Mouse (Mus musculus): ENCODE data around the gene Scrn1.

Gene Scrn1

DNA sequence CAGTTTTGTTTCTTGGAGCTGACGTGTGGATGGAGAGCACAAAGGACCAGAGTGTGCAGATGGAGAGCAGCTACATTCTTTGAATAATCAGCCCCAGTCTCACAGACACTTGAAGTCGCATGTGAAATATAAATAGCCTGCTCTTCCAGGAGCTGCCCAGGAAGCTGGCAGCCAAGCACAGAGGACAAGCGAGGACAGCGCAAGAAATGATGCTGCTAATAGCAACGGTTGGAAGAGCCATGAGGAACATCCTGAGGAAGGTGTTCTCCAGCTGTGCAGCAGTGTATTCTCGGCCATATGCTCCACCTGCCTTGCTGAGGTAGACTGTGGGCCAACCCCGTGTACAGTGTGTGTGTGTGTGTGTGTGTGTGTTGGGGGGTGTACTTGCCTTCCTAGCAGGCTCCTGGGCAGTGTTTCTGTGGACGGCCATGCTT is 35.2 kb downstream of the Scrn1 start:
- no peak for DNase-seq (ENCODE audit: low spot score)

DNA sequence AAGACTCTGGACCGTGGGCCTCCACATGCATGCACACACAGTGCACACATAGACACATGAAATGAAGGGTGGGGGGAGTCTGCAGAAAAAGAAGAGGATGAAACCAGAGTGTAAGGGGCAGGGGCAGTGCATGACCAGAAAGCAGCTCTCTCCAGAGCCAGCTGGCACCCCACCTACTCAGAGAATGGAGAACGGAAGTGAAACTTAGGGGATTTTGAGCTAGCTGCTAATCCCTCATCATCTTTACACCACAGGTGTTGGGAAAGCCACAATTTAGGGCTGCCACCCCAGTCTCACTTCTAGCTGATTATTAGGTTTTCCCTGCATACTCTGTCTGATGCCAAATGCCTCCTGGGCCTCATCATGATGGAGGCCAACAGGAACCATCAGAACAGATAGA is 36.1 kb downstream of the Scrn1 start:
- no peak for DNase-seq (ENCODE audit: low spot score)

DNA sequence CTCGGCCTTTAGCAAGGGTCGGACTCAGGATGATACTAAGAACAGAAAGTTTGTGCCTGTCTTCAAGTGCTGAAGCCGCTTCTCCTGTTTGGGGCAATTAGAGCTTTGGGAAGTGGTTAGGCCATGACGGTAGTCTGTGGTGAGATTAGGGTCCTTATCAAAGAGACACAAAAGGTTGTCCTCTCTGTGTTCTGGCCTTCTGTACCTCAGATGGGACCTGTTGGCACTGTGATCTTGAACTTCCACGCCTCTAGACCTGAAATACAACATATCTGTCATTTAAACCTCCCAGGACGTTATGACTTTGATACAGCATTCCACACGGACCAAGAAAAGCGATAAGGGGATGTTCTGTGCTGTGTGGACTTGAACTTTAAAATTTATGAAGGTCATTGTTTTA is 37.6 kb downstream of the Scrn1 start:
- no peak for DNase-seq (ENCODE audit: low spot score)

DNA sequence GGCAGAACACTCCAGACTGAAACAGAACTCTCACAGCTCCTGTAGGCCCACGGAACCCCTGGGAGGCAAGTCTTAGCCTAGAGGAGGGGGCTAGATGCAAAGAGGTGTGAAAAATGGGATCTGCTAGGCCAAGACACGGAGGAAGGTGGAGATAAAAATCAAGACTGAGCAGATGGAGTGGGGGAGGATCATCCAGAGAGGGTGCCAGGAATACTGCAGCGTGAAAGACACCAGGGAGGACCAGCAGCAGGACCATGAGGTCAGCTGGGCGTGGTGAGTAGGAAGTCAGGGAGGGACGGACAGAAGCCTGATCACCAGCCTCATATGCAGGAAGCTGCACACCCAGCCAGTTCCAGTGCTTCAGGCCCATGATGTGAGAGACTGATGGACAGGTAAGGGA is 47.5 kb downstream of the Scrn1 start:
- no peak for DNase-seq (ENCODE audit: low spot score)

DNA sequence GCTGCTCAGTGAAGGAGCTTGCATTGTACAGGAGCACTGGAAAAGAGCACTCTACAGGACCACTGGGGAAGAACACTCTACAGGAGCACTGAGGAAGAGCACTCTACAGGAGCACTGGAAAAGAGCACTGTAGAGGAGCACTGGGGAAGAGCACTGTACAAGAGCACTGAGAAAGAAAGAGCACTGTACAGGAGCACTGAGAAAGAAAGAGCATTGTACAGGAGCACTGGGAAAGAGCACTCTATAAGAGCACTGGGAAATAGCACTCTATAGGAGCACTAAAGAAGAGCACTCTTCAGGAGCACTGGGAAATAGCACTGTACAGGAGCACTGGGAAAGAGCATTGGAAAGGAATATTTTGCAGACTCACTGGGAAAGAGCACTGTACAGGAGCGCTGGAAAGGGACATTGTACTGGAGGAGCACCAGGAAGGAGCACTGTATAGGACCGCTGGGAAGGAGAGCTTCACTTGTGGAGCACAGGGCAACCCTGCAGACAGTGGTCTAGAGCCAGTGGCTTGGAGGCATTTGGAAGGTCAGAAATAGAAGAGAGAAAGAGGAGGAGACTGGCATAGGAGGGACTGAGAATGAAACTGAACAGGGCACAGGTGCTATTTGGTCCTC is 49.7 kb downstream of the Scrn1 start:
- no peak for DNase-seq (ENCODE audit: low spot score)

DNA sequence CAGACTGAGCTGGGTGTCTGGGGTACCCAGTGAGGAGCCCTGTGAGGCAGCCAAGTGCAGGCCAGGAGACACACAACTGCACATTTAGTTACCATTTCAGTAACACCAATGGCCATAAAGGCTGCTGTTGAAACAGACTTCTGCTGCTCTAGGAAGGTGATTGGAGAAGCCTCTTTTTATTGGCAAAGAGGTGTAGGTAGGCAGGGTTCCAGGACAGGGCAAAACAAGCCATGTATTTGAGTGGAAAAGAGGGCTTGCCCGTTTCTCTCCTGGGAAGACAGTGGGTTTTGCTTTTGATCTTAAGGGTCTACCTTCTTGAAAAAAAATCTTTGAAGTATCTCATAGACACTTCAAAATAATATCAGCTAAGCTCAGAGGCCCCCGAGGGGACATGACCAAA is 54.0 kb downstream of the Scrn1 start:
- DNase-seq (ENCODE audit: low spot score) = no peak

DNA sequence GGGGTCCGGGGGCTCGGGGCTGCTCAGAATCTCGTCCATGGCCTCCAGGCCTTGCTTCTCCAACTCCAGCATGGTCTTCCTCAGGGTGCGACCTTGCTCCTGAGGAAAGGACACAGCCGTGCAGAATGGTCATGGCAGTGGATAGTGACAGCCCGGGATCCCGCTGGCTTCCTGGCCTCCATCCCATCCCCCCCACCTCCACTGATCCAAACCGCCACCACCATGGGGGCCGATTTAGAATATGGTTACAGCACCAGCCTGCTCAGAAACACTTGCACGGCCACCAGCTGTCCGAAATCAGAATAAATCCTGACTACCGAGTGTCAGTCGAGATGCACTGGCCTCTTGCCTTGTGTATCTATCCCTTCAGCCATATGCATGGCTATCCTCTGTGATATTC is 57.0 kb downstream of the Scrn1 start:
- DNase-seq (ENCODE audit: low spot score) = no peak

DNA sequence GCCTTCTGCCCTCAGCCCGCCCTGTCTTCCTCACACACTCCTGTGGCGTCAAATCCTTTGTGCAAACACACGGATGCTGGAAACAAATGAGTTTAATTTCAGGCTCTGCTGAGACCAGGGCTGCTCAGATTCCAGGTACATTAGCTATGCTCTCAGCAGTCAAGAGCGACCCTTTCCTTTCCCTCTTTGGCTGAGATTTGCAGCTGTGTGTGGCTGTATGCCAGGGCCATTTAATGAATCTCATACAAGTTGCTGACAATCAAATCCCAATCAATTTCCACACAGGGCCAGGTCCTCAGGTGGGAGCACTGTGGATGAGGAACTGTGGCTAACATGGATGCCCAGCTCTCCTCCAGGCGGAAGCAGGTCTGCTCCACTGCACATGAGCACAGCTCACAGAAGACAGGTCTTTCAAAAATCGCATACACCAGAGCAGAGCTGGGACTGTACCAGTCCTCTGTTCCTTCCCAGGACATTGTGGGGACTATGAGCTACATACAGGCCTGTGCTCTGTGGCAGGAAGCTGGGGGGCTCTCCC is 58.0 kb downstream of the Scrn1 start:
- DNase-seq (ENCODE audit: low spot score) = no peak

DNA sequence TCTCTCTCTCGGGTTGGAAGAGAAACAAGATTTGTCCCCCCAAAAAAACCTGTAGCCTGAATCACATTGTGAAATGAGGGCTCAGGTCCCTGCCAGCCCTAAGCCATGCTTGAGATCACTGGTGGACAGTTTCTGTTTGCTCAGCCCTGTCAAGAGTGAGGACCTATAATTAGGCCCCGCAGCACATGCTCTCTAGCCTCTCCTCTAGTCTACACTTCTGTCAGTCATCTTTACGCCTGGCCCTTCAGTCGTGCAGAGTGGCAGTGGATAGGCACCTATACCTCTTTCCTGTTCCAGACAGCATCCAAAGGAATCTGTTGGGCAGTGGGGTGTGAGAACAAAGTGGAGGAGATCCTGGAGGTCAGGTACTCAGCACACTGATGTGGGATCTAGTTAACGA is 58.5 kb downstream of the Scrn1 start:
- DNase-seq (ENCODE audit: low spot score) = no peak

DNA sequence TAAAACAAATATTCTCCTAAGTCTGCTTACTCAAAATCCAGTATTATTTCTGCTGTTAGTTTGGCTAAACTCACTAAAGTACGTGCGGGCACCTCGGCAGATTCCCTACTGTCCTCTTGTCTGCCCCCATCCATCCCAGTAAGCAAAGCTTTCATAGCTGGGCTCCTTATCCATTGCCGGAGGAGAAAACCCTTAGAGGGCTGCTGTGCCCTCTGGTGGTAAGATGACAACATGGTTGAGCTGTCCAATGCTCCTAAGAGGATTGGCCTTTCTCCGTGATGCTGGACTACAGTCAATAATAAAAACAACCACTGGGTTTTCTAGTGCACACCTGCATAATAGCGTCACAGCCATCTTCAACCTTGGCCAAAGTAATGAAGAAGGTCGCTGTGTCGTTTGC is 59.3 kb downstream of the Scrn1 start:
- DNase-seq (ENCODE audit: low spot score) = no peak

DNA sequence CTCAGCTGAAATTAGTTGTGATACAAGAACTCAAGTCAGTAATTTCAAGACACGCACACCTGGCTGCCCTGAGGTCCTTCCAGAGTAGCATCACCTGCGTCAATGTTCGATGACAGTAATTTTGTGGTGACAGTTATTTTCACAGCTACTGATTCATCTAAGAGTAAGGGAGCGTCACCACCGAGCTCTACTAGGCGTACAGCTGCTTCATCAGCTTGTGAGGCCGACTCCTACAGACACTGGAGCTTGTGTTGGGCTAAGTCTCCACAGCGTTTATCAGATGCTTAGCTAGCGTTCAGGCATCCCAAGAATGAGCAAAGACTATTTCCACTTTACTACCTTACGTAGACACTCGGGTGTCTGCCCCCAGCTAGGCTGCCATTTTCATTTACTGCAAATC is 60.0 kb downstream of the Scrn1 start:
- DNase-seq (ENCODE audit: low spot score) = no peak

DNA sequence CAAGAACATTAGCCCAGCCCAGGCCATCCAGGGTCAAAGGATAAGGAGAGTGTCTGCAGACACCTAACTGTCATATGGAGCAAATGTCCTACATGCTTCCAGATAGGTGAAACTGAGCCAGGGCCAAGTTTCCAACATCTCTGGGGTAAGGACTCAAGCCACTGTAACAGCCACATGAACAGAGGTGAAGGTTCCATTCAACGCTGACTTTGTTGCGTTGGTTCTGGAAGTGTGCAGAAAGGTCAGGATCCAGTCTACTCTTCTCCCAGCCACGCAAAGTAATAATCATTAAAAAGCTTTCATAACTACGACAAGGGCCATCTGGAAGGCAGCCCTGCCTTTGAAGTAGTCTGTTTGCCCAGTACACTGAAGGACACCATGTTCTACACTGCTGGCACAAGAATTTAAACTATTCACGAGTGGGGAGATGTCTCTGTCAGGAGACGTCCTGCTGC is 63.6 kb downstream of the Scrn1 start:
- no peak for DNase-seq (ENCODE audit: low spot score)

DNA sequence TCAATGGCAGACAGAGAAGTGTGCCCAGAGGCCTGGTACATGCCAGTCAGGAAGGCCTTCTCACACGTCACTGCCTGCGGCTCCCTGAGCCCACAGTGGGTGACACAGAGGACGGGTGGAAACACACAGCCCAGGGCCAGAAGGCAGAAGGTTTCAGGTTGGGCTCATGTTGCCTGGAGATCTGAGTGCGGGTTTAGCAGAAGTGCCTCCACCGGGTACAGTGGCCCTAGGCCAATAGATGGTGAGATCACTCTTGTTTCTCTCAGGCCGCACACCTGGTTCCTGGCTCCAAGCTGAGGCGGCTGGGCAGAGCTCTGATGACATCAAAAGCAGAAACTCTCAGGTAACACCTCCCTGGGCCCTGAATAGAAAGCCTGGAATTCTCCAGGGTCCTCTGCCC is 70.1 kb downstream of the Scrn1 start:
- DNase-seq (ENCODE audit: low spot score) = no peak

DNA sequence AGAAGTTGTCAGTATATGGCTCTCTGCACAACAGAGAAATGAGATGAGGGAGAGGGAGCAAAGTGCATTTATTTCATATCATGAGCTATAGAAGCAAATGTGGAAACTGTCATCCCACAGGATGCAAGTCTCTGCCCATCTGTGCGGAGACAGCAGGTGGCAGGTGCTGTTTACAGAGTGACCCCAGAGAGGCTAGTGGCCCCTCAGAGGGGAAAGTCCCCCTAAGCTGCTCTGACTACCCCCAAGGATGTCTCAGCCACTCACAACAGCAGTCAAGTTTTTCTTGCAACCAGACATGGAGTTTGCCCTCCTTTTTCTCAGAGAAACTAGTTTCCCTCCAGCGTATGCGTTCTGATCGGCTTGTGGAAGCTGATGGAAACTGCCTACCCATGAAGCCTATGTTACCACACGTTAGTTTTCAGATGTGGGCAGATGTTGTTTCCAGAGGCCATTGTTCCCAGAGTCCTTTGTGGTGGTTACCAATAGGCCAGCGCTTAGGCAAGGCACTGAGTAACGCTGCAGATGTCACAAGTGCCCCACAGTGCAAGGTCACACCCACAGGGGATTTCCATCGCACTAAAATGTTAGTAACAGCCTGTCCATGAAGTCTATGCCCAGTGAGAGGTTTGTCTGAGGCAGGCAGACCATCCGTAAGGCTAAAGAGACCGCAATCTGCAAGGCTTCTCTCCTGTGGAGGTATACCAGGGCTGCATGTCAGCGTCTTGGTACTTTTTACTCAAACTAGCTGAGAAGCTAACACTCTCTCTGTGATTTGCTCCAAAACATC is 71.5 kb downstream of the Scrn1 start:
- DNase-seq (ENCODE audit: low spot score) = no peak

DNA sequence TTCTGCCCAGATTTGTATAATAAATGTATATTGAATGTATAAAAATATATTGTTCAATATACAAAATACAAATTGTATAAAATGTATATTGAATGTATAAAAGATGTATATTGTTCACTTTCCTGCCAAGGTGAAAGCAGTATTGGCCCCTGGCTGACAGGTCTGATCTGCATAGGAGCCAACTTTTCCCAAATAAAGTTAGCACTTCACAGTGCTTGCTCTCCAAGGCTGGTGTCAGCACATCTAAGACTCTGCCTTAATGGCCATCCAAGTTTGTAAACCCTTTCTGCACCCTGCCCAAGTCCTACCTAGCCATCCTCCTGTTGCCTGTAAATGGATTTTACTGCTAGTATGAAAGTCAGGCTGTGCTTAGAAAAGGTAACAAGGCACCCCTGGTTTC is 72.2 kb downstream of the Scrn1 start:
- DNase-seq (ENCODE audit: low spot score) = no peak

DNA sequence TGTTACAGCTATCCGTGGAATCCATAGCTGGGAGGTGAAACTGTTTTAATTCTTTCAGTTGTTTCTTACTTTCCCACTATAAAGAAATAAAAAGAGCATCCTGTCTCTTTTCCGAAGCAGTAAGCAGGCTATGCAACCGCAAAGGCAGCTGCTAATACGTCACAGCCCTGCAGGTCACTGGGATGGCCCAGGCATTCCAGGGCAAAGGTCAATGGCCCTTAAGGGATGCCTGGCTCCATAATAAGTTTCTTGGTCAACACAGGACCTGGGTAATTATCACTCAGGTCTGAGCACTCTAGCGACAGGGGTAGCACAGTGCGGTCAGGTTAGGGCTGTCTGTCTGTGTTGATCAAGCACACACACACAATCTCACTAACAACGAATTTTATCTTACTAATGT is 75.2 kb downstream of the Scrn1 start:
- DNase-seq (ENCODE audit: low spot score) = no peak

DNA sequence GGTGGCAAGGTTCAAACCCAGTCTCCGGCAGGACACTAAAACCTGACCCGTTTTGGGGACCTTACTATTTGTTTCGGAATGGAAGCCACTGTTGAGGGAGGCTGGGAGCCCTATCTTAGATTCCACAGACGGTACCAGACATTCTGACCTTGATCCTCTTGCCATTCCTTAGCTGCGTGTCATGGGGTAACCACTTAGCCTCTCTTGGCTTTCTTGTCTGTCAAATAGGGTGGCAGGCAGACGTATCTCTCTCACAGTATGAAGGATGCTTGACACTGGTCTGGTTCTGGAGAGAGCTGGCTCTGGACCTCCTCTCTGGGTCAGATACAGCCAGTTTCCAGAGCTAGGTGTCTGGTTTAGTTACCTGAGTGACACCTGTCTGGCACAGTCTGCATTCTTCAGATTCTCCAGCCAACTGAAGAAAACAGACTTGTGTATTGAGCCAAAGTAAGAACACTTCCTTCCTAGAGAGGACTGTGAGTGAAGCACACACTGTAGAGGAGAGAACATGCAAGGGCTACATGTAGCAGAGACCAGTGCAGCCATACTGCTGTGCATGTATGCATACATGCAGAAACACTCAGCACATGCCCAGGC is 80.2 kb downstream of the Scrn1 start:
- DNase-seq (ENCODE audit: low spot score) = no peak

DNA sequence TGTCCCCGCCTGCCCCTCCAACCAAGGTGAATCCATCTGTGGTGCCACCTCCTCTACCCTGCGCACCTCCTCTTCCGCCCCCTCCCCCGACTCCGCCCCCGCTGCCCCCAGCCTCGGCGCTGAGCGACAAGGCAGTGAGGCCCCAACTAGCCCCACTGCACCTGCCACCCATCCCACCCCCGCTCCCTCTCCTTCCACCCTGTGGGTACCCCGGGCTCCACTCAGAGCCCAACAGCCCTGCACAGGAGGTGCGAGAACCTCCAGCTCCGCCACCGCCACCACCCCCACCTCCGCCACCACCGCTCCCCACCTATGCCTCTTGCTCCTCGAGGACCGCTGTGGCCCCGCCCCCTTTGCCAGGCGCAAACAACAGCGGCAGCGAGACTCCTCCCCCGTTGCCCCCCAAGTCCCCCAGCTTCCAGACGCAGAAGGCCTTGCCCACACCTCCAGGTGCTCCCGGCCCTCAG is 80.8 kb downstream of the Scrn1 start:
- no peak for DNase-seq (ENCODE audit: low spot score)

DNA sequence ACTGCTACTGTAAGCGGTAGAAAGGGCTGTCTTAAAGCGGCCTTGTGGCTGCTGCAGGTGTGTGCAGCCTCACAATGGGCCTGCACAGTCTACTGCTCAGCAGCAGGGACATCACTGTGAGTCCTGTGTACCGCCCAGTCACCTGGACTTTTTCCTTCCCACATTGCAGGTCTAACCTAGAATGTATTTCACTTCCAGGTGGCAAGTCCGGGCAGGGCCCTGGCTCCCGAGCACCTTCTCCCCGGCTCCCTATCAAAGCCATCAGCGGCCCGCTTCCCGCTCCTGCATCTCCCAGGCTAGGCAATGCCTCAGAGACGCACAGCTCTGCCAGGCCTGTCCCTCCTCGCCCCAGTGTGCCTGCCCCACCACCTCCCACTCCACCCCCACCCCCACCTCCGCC is 81.3 kb downstream of the Scrn1 start:
- DNase-seq (ENCODE audit: low spot score) = no peak

DNA sequence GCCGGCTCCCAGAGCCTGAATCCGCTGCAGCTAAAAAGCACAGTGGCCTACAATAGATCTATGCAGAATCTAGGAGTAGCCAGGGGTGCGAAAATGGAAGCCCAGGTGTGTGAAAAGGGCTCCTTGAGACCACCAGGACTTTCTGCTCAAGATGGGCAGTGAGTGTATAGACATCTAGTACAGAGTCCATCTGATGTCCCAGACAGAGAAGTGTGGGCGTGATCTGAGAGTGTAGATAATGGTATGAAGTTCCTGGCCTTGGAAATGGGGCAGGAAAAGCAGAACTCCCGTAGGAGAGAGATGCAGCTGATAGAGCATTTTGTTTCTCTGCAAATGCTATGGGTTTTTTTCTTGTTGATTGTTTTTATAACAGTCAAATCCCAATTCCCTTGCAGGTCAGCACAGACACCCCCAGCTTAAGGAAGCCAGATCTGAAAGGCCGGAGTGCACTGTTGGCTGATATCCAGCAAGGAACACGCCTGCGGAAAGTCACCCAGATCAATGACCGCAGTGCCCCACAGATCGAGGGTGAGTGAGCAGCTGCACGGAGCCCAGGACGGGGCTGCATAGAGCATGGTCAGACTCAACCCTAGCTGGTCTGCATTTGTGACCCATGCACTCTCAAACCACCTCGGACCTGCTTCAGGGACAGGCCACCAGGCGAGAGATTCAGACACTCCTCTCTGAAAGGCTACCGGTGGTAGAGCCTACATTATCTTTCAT is 84.7 kb downstream of the Scrn1 start:
- no peak for DNase-seq (ENCODE audit: low spot score)

DNA sequence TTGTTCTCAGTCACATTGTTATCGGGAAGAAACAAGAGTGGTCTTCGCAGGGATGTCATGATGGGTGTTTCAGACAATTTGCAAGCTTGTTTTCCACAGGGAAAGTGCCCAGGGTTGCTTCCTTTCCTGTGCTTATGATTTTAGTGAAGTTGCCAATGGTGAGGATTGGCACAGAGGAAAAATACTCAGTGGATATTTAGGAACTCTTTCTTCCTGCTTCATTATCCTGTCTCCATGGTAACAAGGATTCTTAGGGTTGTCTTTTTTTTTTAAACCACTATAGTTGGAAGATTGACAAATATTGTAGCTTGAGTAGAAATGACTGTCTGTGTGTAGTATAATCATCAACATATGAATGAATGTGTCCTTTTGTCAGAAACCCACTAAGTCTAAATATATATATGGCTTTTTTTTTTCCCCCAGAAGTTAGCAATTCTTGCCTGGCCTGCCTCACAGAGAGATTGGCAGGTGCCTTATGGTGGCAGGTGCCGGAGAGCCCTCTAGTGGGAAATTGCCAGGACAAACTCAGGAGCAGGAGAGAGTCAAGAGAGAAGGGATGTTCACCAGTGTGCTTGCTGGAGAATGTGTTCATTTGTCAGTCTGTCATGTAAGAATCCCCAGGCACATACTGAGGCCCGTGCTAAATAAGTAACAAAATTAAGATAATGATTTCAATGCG is 87.5 kb downstream of the Scrn1 start:
- no peak for DNase-seq (ENCODE audit: low spot score)

Measured in urinary bladder, postnatal 10 days (tissue).